Mouse (Mus musculus): Measurements from ENCODE around the gene Nacc1. TPM values are rescaled to one million over a fixed set of nuclear protein-coding genes. Genes with fewer than 3 reads are reported as not detected.
A peak's percentile ranks its signal among the peaks of the same experiment; 100 is the strongest.

The Nacc1 gene
- 30.2 and 33.9 TPM in 2 replicates for total RNA-seq (2017)

- peak; percentile 74 for ATAC-seq (ENCODE audit: extremely low read depth, insufficient number of reproducible peaks, low FRiP score, poor library complexity, severe bottlenecking)
Observed at GRCm38 (mm10) chr8:84687705-84688100, at the start of gene Nacc1. TSS of gene Nacc1 (minus strand) at chr8:84687862.

- no peak for ATAC-seq (ENCODE audit: extremely low read depth, insufficient number of reproducible peaks, low FRiP score, poor library complexity, severe bottlenecking)
Observed at GRCm38 (mm10) chr8:84736521-84736920, 48.9 kb upstream of the Nacc1 start.

- ATAC-seq (ENCODE audit: extremely low read depth, insufficient number of reproducible peaks, low FRiP score, poor library complexity, severe bottlenecking), result no peak
Observed at GRCm38 (mm10) chr8:84735597-84735996, 47.9 kb upstream of the Nacc1 start.

GRCm38 (mm10) chr8:84734680-84735079 lies 47.0 kb upstream of the Nacc1 start:
- ATAC-seq (ENCODE audit: extremely low read depth, insufficient number of reproducible peaks, low FRiP score, poor library complexity, severe bottlenecking), result no peak

- ATAC-seq (ENCODE audit: extremely low read depth, insufficient number of reproducible peaks, low FRiP score, poor library complexity, severe bottlenecking), result no peak
Observed at GRCm38 (mm10) chr8:84733959-84734358, 46.3 kb upstream of the Nacc1 start.

GRCm38 (mm10) chr8:84732996-84733395 lies 45.3 kb upstream of the Nacc1 start:
- ATAC-seq (ENCODE audit: extremely low read depth, insufficient number of reproducible peaks, low FRiP score, poor library complexity, severe bottlenecking), result no peak

GRCm38 (mm10) chr8:84732545-84732944 lies 44.9 kb upstream of the Nacc1 start:
- ATAC-seq (ENCODE audit: extremely low read depth, insufficient number of reproducible peaks, low FRiP score, poor library complexity, severe bottlenecking), result no peak

GRCm38 (mm10) chr8:84731371-84732177 lies 43.9 kb upstream of the Nacc1 start:
- no peak for ATAC-seq (ENCODE audit: extremely low read depth, insufficient number of reproducible peaks, low FRiP score, poor library complexity, severe bottlenecking)

GRCm38 (mm10) chr8:84730541-84731370 lies 43.1 kb upstream of the Nacc1 start:
- no peak for ATAC-seq (ENCODE audit: extremely low read depth, insufficient number of reproducible peaks, low FRiP score, poor library complexity, severe bottlenecking)

GRCm38 (mm10) chr8:84729921-84730362 lies 42.3 kb upstream of the Nacc1 start:
- ATAC-seq (ENCODE audit: extremely low read depth, insufficient number of reproducible peaks, low FRiP score, poor library complexity, severe bottlenecking), result no peak

GRCm38 (mm10) chr8:84728474-84728873 lies 40.8 kb upstream of the Nacc1 start:
- ATAC-seq (ENCODE audit: extremely low read depth, insufficient number of reproducible peaks, low FRiP score, poor library complexity, severe bottlenecking), result no peak

GRCm38 (mm10) chr8:84725941-84726259 lies 38.2 kb upstream of the Nacc1 start:
- no peak for ATAC-seq (ENCODE audit: extremely low read depth, insufficient number of reproducible peaks, low FRiP score, poor library complexity, severe bottlenecking)

- no peak for ATAC-seq (ENCODE audit: extremely low read depth, insufficient number of reproducible peaks, low FRiP score, poor library complexity, severe bottlenecking)
Observed at GRCm38 (mm10) chr8:84725246-84725940, 37.7 kb upstream of the Nacc1 start.

GRCm38 (mm10) chr8:84724683-84725082 lies 37.0 kb upstream of the Nacc1 start:
- ATAC-seq (ENCODE audit: extremely low read depth, insufficient number of reproducible peaks, low FRiP score, poor library complexity, severe bottlenecking), result no peak

- ATAC-seq (ENCODE audit: extremely low read depth, insufficient number of reproducible peaks, low FRiP score, poor library complexity, severe bottlenecking), result no peak
Observed at GRCm38 (mm10) chr8:84723571-84723900, 35.9 kb upstream of the Nacc1 start.

GRCm38 (mm10) chr8:84722850-84723570 lies 35.3 kb upstream of the Nacc1 start, which contains the start of gene G430095P16Rik:
TSS of gene G430095P16Rik (plus strand) at chr8:84723007.
- ATAC-seq (ENCODE audit: extremely low read depth, insufficient number of reproducible peaks, low FRiP score, poor library complexity, severe bottlenecking), result peak; percentile 52

- no peak for ATAC-seq (ENCODE audit: extremely low read depth, insufficient number of reproducible peaks, low FRiP score, poor library complexity, severe bottlenecking)
Observed at GRCm38 (mm10) chr8:84722530-84722849, 34.8 kb upstream of the Nacc1 start.

GRCm38 (mm10) chr8:84718959-84719690 lies 31.5 kb upstream of the Nacc1 start:
- no peak for ATAC-seq (ENCODE audit: extremely low read depth, insufficient number of reproducible peaks, low FRiP score, poor library complexity, severe bottlenecking)

Measured in neutrophil, adult 5-6 weeks (primary cell).